Mouse (Mus musculus) sigmoid colon, adult 10 weeks (tissue): Measurements from ENCODE around the gene Mup22. TPM values are rescaled to one million over a fixed set of nuclear protein-coding genes. Genes with fewer than 3 reads are reported as not detected.

Experiments
- polyA plus RNA-seq: library from polyadenylated mRNA; stranded (reverse); fragments of 350-450 nt; fragmentation: Illumina TruSeq; extraction: RNeasy Lipid Tissue Mini Kit (QIAGEN cat#74804); gene quantifications from one replicate; pipeline ENCODE4 v1.2.3, GENCODE M21; 2014; ENCODE audit warnings: low read depth, low replicate concordance

Gene Mup22
- 7.1 TPM for polyA plus RNA-seq

GRCm38 (mm10) chr4:60821363-60821762 lies at the start of gene Mup22:
Gene Mup22, minus strand, starts transcription at chr4:60821463.

Other genes with a start within 250 kb of the Mup22 start
- gene Mup10, start 239.3 kb downstream of the Mup22 start, polyA plus RNA-seq = not detected
- gene Mup11, start 159.1 kb downstream of the Mup22 start, polyA plus RNA-seq = 0.76 TPM
- not detected for gene Mup12, start 80.1 kb downstream of the Mup22 start, polyA plus RNA-seq